Mouse (Mus musculus) cerebellum, postnatal 36 days (tissue): ENCODE measurements around the gene Utp20.

ENCODE experiments used
- DNase-seq, 2 experiments: peaks; one replicate each; pipeline ENCODE4 v3.0.0; 2021 to 2022; ENCODE audit warnings: mixed read lengths in 2 of 2

The Utp20 gene

DNA sequence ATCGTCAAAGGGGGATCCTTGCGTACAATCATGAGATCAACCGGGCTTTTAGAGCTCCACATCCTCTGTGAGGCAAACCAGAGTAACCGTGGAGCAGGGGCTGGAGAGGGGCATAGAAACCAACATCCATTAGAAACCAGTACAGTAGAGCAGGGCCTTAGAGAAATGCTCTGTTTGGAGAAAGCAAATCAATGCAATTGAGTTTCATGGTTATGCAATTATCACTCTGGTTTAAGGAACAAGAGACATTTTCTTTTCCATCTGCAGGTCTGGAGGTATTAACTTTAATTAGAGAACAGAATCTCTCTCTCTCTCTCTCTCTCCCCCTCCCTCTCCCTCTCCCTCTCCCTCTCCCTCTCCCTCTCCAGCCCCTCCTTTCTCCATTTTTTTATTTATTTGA is 111.9 kb downstream of the Utp20 start:
- no peak for DNase-seq

DNA sequence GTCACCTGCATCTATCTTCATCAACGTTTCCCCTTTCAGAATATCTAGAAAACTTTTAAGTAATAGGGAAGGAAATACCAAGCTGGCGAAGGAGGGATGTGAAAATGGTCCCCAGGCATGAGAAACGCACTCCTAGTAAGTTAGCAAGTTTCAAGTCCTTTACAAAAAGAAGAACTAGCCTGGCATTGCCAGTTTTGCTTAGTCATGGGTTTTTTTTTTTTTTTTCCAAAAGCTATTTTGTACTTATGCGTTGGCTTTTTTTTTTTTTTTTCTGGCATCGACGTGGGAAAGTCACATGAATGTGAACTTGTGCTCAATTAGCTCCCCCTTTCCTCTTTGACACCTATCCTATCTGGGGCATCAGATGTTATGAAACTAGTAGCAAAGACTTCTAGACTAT is 114.2 kb downstream of the Utp20 start:
- no peak for DNase-seq

DNA sequence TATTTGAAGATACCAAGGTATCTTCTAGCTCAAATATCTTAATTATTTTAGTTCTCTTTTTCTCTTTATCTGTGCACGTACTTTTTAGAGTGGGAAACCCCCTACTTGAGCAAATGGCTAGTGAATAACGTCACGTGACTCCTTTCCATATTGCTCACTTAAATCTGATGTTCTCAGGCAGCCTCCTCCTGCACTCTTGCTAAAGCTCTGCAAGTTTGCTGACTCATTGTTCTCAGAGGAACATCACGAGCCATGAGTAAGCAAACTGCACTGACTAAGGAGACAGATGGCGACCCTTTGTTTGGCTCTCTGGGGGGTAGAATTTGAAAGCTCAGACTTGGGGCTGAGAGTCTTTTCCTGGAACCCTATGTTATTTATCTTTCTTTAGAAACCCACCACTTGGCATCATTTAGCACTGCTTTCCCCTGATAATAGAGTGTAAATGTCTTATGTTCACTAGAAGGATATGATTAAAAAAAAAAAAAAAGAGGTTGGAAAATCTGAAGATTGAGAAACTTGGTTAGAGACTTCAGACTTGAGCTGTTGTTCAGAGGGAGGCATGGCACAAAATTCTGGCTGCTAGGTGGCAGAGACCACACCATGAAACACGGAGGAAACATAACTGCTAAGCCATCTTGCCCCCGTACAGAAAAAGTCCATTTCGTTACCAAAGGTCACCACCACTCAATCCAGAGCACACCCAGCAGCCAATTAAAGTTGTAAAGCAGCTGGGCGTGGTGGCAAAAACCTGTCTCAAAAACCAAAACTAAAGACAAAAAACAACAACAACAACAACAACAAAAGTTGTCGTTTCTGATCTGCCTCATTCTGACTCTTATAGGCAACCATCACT is 117.7 kb downstream of the Utp20 start:
- no peak for DNase-seq

DNA sequence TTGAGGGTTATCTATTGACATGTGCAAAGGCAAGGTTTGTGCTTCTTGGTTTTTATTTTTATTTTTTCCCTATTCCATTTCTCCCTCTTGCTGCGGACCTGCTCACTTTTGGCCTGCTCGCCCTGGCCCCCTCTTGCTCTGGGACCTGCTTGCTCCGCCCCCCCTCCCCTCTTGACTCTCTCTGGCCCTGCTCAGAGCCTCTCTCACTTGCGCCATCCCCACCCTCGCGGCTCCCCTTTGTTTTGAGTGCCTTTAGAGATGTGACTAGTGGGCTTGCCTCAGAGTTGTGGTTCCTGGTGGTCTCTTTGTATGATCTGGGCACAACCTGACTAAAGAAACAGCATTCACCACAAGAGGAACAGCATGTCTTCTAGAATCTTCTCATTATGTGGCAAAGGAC is 125.7 kb downstream of the Utp20 start:
- DNase-seq, result no peak
